In the genomic region with DNA sequence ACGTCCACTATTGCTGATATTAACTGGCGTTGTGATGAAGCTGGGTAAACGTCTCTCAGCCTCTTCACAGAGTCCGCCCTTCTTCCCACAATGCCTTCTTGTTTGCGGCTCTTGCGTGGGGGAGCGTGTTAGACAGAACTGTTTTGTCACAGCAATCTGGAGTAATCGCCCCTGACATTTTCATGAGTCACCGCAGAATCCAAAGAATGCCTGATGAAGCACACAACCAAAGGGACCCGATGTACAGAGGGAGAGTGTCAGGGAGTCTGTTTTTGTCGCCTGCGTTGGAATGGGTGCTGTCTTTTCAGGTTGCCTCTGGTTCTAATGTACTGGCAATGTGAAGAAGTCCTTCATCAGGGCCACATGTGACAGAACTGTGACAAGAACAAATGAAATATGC, we compare ENCODE assay signal across 10 mouse cellular contexts.
A peak's percentile ranks its signal among the peaks of the same experiment; 100 is the strongest.
DNase-seq lines count a peak whose midpoint lies in the region; ATAC-seq and TF ChIP-seq lines count a peak whose summit lies in the region.
"Had no signal": no experiment of that assay in that cellular context is flagged by ENCODE, and none has a peak within 500 bp of the region (broad histone marks: within the 10 kb centered on the region; RNA-seq: fewer than 3 reads in every experiment).

No protein-coding gene starts in this region.

- intact Hi-C loops in left cerebral cortex, adult 2 months (cut with DNase I), result loop anchor here (5.0 kb wide), 1 partner anchor 58 kb away; no protein-coding TSS in a partner anchor

- ATAC-seq in kidney, postnatal 0 days (replicated peaks; ENCODE audit: low FRiP score, low read depth), result no peak

- peak; percentile 75 for DNase-seq in kidney, postnatal 0 days (ENCODE audit: low spot score)
- no peak for DNase-seq in kidney, adult 8-10 months
- DNase-seq in MN1 (ENCODE audit: low spot score), result peak; percentile 71
- DNase-seq in adrenal gland, postnatal 14 days, result peak; percentile 72
- peak; percentile 58 to 60 for DNase-seq in left cerebral cortex, adult 2 months (ENCODE audit: extremely low spot score in 1 of 2, low spot score in 2 of 2)
- DNase-seq in liver, result no peak
- DNase-seq in urinary bladder, postnatal 25 days (ENCODE audit: low spot score), result no peak
- DNase-seq: cerebellum, adult 11 months had no signal

- no peaks in the 10 kb centered on the region for H3K36me3 ChIP-seq in kidney, postnatal 0 days (ENCODE audit: insufficient read depth, low read length)
- H3K36me3 ChIP-seq: limb, embryonic 15.5 days; midbrain, embryonic 10.5 days had no signal

- peak overlapping the region; percentile 44; the same call in 1 of the 2 replicates for H3K27ac ChIP-seq in kidney, postnatal 0 days
- H3K27ac ChIP-seq in left cerebral cortex, adult 2 months, result peak overlapping the region; percentile 68
- H3K27ac ChIP-seq: limb, embryonic 15.5 days; midbrain, embryonic 10.5 days had no signal

- H3K27me3 ChIP-seq in kidney, postnatal 0 days (ENCODE audit: insufficient read depth, low read length), result no peaks in the 10 kb centered on the region
- H3K27me3 ChIP-seq: limb, embryonic 15.5 days had no signal

- no peaks in the 10 kb centered on the region for H3K9me3 ChIP-seq in kidney, postnatal 0 days (replicated peaks; ENCODE audit: low read length)
- H3K9me3 ChIP-seq: limb, embryonic 15.5 days; midbrain, embryonic 10.5 days had no signal

- H3K4me2 ChIP-seq in kidney, postnatal 0 days (ENCODE audit: low read length), result no peak overlapping the region
- H3K4me2 ChIP-seq: limb, embryonic 15.5 days had no signal

- no peak for TF ChIP-seq CTCF in kidney, postnatal 0 days (IDR thresholded peaks at IDR 0.05; ENCODE audit: low read depth)
- no peak for TF ChIP-seq CTCF in left cerebral cortex, adult 2 months (IDR thresholded peaks at IDR 0.05)

- H3K9ac ChIP-seq in kidney, postnatal 0 days (ENCODE audit: low read depth, low read length), result no peak overlapping the region
- H3K9ac ChIP-seq: limb, embryonic 15.5 days had no signal

- 27% methylated on average over 12 of the region's 12 CpGs for WGBS in kidney, postnatal 0 days

- H3K4me3 ChIP-seq in kidney, postnatal 0 days (replicated peaks; ENCODE audit: low read depth, low read length), result no peak overlapping the region
- H3K4me3 ChIP-seq in left cerebral cortex, adult 2 months, result no peak overlapping the region
- H3K4me3 ChIP-seq: limb, embryonic 15.5 days; midbrain, embryonic 10.5 days had no signal

- peaks cover 5% of the 10 kb centered on the region; the same call in 1 of the 2 replicates for H3K4me1 ChIP-seq in kidney, postnatal 0 days (replicated peaks; ENCODE audit: insufficient read depth, low read length)

Comparison
In these comparisons a context has a peak if more than half of its experiments do, and no peak if none do; other contexts are left out.
1. DNase-seq: peak in kidney, postnatal 0 days (single experiment), MN1 (single experiment), adrenal gland, postnatal 14 days (single experiment) and left cerebral cortex, adult 2 months (2 of 2); none in kidney, adult 8-10 months (0 of 2), liver (single experiment) and urinary bladder, postnatal 25 days (single experiment).